Mouse (Mus musculus) ES-E14 (cell line): ENCODE measurements at regions not wholly inside any gene's neighbourhood (a gene's known extent, or its start where the extent isn't known, plus 50 kb on each side); places are given as distances from the start of the nearest gene placed in this dataset.
"Not testable (repeated sequence)": the region's sequence is repeated elsewhere in the genome, so short reads cannot be mapped to it uniquely, and the experiment has no call there.

Source experiments
- DNase-seq: peaks from one replicate; pipeline ENCODE4 v3.0.0-alpha.2; 2013; ENCODE audit warnings: low read depth, low spot score
- H3K27ac ChIP-seq: 2 replicates; pipeline ENCODE4 v1.5.1; 2012; ENCODE audit warnings: low read depth, mild to moderate bottlenecking, low read length, moderate library complexity, mixed read lengths; ENCODE audit not compliant: poor library complexity, insufficient read depth, severe bottlenecking
- H3K36me3 ChIP-seq: 2 replicates; pipeline ENCODE4 v1.6.1; 2012; ENCODE audit warnings: mild to moderate bottlenecking, low read length, moderate library complexity, mixed read lengths; ENCODE audit not compliant: control insufficient read depth, poor library complexity, insufficient read depth, severe bottlenecking
- H3K4me1 ChIP-seq, 2 experiments: fragments of 150-350 bp in 1 of 2; sonication (generic) in 1 of 2; 2 replicates each; pipeline ENCODE4 v1.6.1; 2012; ENCODE audit warnings: low read length in 2 of 2, mild to moderate bottlenecking in 1 of 2, mixed read lengths in 1 of 2; ENCODE audit not compliant: control insufficient read depth in 2 of 2, insufficient read depth in 2 of 2, poor library complexity in 1 of 2
- H3K4me3 ChIP-seq, 2 experiments: fragments of 150-350 bp in 1 of 2; sonication (generic) in 1 of 2; 2 replicates each; pipeline ENCODE4 v1.5.1; 2012; ENCODE audit warnings: low read length in 2 of 2, low read depth in 1 of 2, mild to moderate bottlenecking in 1 of 2, mixed read lengths in 1 of 2; ENCODE audit not compliant: insufficient read depth in 1 of 2, poor library complexity in 1 of 2, severe bottlenecking in 1 of 2
- H3K9ac ChIP-seq: 2 replicates; pipeline ENCODE4 v1.6.1; 2012; ENCODE audit warnings: low read depth, mild to moderate bottlenecking, low read length, mixed read lengths; ENCODE audit not compliant: poor library complexity, insufficient read depth, severe bottlenecking
- H3K9me3 ChIP-seq: fragments of 150-350 bp; sonication (generic); 2 replicates; pipeline ENCODE4 v1.6.1; 2012; ENCODE audit warnings: low read depth, mild to moderate bottlenecking, low read length; ENCODE audit not compliant: control insufficient read depth, insufficient read depth
- CHD2 ChIP-seq: IDR thresholded peaks from 2 replicates; pipeline ENCODE4 v1.6.1; 2014; ENCODE audit warnings: mild to moderate bottlenecking, low read depth, low read length, inconsistent platforms
- HCFC1 ChIP-seq: IDR thresholded peaks from 2 replicates; pipeline ENCODE4 v1.6.1; 2012; ENCODE audit warnings: low read length, inconsistent platforms, borderline replicate concordance; ENCODE audit not compliant: insufficient read depth
- MAFK ChIP-seq: IDR thresholded peaks from 2 replicates; pipeline ENCODE4 v1.6.1; 2014; ENCODE audit warnings: mild to moderate bottlenecking, low read depth, low read length, inconsistent platforms; ENCODE audit not compliant: insufficient read depth
- ZC3H11A ChIP-seq: IDR thresholded peaks from 2 replicates; pipeline ENCODE4 v1.6.1; 2012; ENCODE audit warnings: low read depth, mild to moderate bottlenecking, inconsistent platforms, low read length, borderline replicate concordance
- ZNF384 ChIP-seq: IDR thresholded peaks from 2 replicates; pipeline ENCODE4 v1.6.1; 2012; ENCODE audit warnings: low read depth, low read length, inconsistent platforms
- in situ Hi-C, 2 experiments: fragments of 600-800 bp; cut with MboI; formaldehyde crosslinking; loops; one replicate each; pipeline ENCODE4 v1.15.1; 2025; ENCODE audit warnings: low sequenced_read_pairs in 2 of 2, inconsistent platforms in 1 of 2; ENCODE audit not compliant: unreplicated experiment in 2 of 2

- Histone ChIP-seq H3K27ac (0 out of 2 replicates have a peak overlapping the region, but pooled peaks have one; percentile 22), H3K36me3 (no peaks in the 10 kb centered on the region), H3K9me3 (no peaks in the 10 kb centered on the region), H3K9ac (no peak overlapping the region), H3K4me1 (no peaks in the 10 kb centered on the region), H3K4me3 (no peak overlapping the region)
- in situ Hi-C loops = loop anchor here (25.0 kb wide), 1 partner anchor 445 kb away; no protein-coding TSS in a partner anchor
- no peak for DNase-seq
- no peak for TF ChIP-seq CHD2
- no peak for TF ChIP-seq HCFC1
- TF ChIP-seq ZNF384 = no peak
- TF ChIP-seq ZC3H11A = no peak
- no peak for TF ChIP-seq MAFK
Measured at GRCm38 (mm10) chr15:15082577-15083128, 1645.9 kb upstream of the Cdh9 start.

- not testable (repeated sequence) for H3K27ac ChIP-seq, H3K4me3 ChIP-seq, DNase-seq, H3K4me1 ChIP-seq, H3K36me3 ChIP-seq, H3K9me3 ChIP-seq, H3K9ac ChIP-seq
- in situ Hi-C loops = loop anchor here (25.0 kb wide), 1 partner anchor 451 kb away; no protein-coding TSS in a partner anchor
Measured at GRCm38 (mm10) chr15:15088696-15089095, 1639.9 kb upstream of the Cdh9 start.

GRCm38 (mm10) chr15:15089783-15090182, 1638.8 kb upstream of the Cdh9 start:
- not testable (repeated sequence) for H3K4me3 ChIP-seq, H3K36me3 ChIP-seq, H3K9me3 ChIP-seq, DNase-seq, H3K27ac ChIP-seq, H3K9ac ChIP-seq, H3K4me1 ChIP-seq
- in situ Hi-C loops = loop anchor here (25.0 kb wide), 1 partner anchor 452 kb away; no protein-coding TSS in a partner anchor

- Histone ChIP-seq H3K4me3 (no peak overlapping the region), H3K36me3 (no peaks in the 10 kb centered on the region), H3K27ac (no peak overlapping the region), H3K4me1 (no peaks in the 10 kb centered on the region), H3K9ac (no peak overlapping the region), H3K9me3 (no peaks in the 10 kb centered on the region)
- TF ChIP-seq ZNF384 (no peak), HCFC1 (no peak), ZC3H11A (no peak), CHD2 (no peak), MAFK (no peak)
- no peak for DNase-seq
- in situ Hi-C loops = loop anchor here (25.0 kb wide), 1 partner anchor 454 kb away; no protein-coding TSS in a partner anchor
Measured at GRCm38 (mm10) chr15:15091531-15092290, 1636.8 kb upstream of the Cdh9 start.

- DNase-seq = no peak
- Histone ChIP-seq H3K4me1 (no peaks in the 10 kb centered on the region), H3K4me3 (no peak overlapping the region), H3K27ac (no peak overlapping the region), H3K9me3 (no peaks in the 10 kb centered on the region), H3K9ac (no peak overlapping the region), H3K36me3 (no peaks in the 10 kb centered on the region)
- in situ Hi-C loops = loop anchor here (25.0 kb wide), 1 partner anchor 460 kb away; no protein-coding TSS in a partner anchor
- TF ChIP-seq CHD2 (no peak), MAFK (no peak), ZC3H11A (no peak), HCFC1 (no peak), ZNF384 (no peak)
Measured at GRCm38 (mm10) chr15:15097391-15097790, 1631.2 kb upstream of the Cdh9 start.
